Mouse (Mus musculus) cerebellum, adult 2 months (tissue): ENCODE data around the gene Cfap44. TPM values are rescaled to one million over a fixed set of nuclear protein-coding genes. Genes with fewer than 3 reads are reported as not detected.

ENCODE experiments used
- DNase-seq, 2 experiments: peaks; one replicate each; pipeline ENCODE4 v3.0.0; 2021
- H3K27ac ChIP-seq: fragments of 200-500 bp; 2 replicates; pipeline ENCODE4 v1.5.1; 2012; ENCODE audit warnings: low read length, control low read depth, inconsistent platforms; ENCODE audit not compliant: insufficient read depth
- H3K27me3 ChIP-seq: fragments of 200-500 bp; 2 replicates; pipeline ENCODE4 v1.6.1; 2012; ENCODE audit warnings: inconsistent platforms, mild to moderate bottlenecking, low read length, moderate library complexity; ENCODE audit not compliant: control insufficient read depth, insufficient read depth
- H3K4me1 ChIP-seq: fragments of 200-500 bp; 2 replicates; pipeline ENCODE4 v1.6.1; 2011; ENCODE audit warnings: low read length; ENCODE audit not compliant: control insufficient read depth, insufficient read depth
- H3K4me3 ChIP-seq: fragments of 200-500 bp; replicated peaks from 2 replicates; pipeline ENCODE3; 2011; ENCODE audit warnings: mild to moderate bottlenecking, low read depth, low read length, control low read depth; ENCODE audit not compliant: insufficient read depth
- CTCF ChIP-seq: fragments of 200-500 bp; IDR thresholded peaks from 2 replicates; pipeline ENCODE4 v1.5.1; 2011; ENCODE audit warnings: low read depth, mild to moderate bottlenecking, control low read depth, low read length, moderate library complexity, borderline replicate concordance; ENCODE audit not compliant: insufficient read depth
- POLR2A ChIP-seq: fragments of 200-500 bp; IDR thresholded peaks from 2 replicates; pipeline ENCODE4 v1.6.1; 2011; ENCODE audit warnings: low read length, control low read depth, borderline replicate concordance; ENCODE audit not compliant: insufficient read depth
- WGBS: fragments of 180-500 bp; shearing (Covaris S2); methylation state at CpG from one replicate; pipeline ENCODE4 v1.1.7; 2018; 5-methylcytosine and 5-hydroxymethylcytosine counted together
- polyA plus RNA-seq: library from polyadenylated mRNA; depleted of rRNA; stranded (reverse); fragments of >200 nt; gene quantifications from 2 replicates; pipeline ENCODE4 v1.2.3, GENCODE M21; 2012

Gene Cfap44
- polyA plus RNA-seq, 1 experiment, result 1.5 TPM

DNA sequence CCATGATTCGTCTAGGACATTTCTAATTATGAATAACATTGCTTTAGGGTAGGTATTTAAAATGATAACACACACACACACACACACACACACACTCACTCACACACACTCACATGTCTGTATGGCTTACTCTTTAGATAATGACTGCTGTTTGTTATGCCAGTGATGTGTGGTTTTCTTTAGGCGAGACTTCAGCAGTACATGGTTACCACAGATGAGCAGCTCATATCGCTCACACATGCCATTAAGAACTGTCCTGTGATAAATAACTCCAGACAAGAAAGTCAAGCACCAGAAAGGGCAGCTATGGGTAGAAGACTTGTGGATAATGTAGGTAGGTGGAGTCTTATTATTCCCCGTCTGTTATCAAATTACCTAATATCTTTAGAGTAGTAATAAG, 19.1 kb upstream of the Cfap44 start:
- DNase-seq, result no peak
- Histone ChIP-seq H3K27ac (no peak overlapping the region), H3K4me1 (no peaks in the 10 kb centered on the region), H3K4me3 (no peak overlapping the region), H3K27me3 (no peaks in the 10 kb centered on the region)
- TF ChIP-seq CTCF (no peak), POLR2A (no peak)
- WGBS, result 95% methylated on average over 4 of the region's 4 CpGs

- Histone ChIP-seq H3K27me3 (no peaks in the 10 kb centered on the region), H3K4me1 (no peaks in the 10 kb centered on the region), H3K4me3 (no peak overlapping the region), H3K27ac (no peak overlapping the region)
- TF ChIP-seq CTCF (no peak), POLR2A (no peak)
- no peak for DNase-seq
- WGBS, result 68% methylated on average over 4 of the region's 4 CpGs
Measured at GRCm38 (mm10) chr16:44380006-44380405, 14.6 kb upstream of the Cfap44 start.

DNA sequence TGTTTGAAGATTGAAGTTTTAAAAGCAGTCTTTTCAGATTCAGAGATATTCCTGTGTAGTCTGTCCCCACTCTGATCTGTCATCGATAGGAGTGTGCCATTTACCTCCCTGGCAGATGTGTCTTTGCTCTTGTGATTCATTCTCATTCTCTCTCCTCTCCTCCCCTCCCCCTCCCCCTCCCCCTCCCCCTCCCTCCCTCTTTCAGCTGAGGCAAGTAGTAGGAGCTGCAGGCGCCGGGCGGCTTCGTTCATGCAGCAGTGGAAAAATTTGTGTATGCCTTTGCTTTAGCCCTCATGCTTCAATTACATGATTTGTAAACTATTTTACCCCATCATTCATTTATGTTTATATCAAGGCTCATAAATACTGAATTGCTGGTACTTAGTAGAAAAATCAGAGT, 13.0 kb upstream of the Cfap44 start:
- WGBS, result 53% methylated on average over 5 of the region's 5 CpGs
- Histone ChIP-seq H3K27me3 (no peaks in the 10 kb centered on the region), H3K4me3 (no peak overlapping the region), H3K27ac (no peak overlapping the region), H3K4me1 (no peaks in the 10 kb centered on the region)
- TF ChIP-seq CTCF (no peak), POLR2A (no peak)
- DNase-seq, result no peak

- Histone ChIP-seq H3K27ac (no peak overlapping the region), H3K4me1 (no peaks in the 10 kb centered on the region), H3K27me3 (no peaks in the 10 kb centered on the region), H3K4me3 (no peak overlapping the region)
- no peak for DNase-seq
- 53% methylated on average over 2 of the region's 2 CpGs for WGBS
- TF ChIP-seq CTCF, result no peak
- TF ChIP-seq POLR2A, result no peak
Measured at GRCm38 (mm10) chr16:44383549-44383948, 11.0 kb upstream of the Cfap44 start.

GRCm38 (mm10) chr16:44384251-44384650, 10.3 kb upstream of the Cfap44 start:
- H3K27ac ChIP-seq, result no peak overlapping the region
- H3K27me3 ChIP-seq, result no peaks in the 10 kb centered on the region
- no peak for DNase-seq
- no peaks in the 10 kb centered on the region for H3K4me1 ChIP-seq
- TF ChIP-seq CTCF (no peak), POLR2A (no peak)
- whole genome bisulfite sequencing, result 93% methylated on average over 1 of the region's 1 CpGs
- no peak overlapping the region for H3K4me3 ChIP-seq

- DNase-seq, result peak; percentile 26
- no peak overlapping the region for H3K27ac ChIP-seq
- H3K4me1 ChIP-seq, result no peaks in the 10 kb centered on the region
- no peaks in the 10 kb centered on the region for H3K27me3 ChIP-seq
- no peak overlapping the region for H3K4me3 ChIP-seq
- 30% methylated on average over 9 of the region's 9 CpGs for WGBS
- TF ChIP-seq CTCF (peak; percentile 78), POLR2A (no peak)
Measured at GRCm38 (mm10) chr16:44391877-44392548, 2.6 kb upstream of the Cfap44 start.

GRCm38 (mm10) chr16:44404933-44405332, 10.3 kb downstream of the Cfap44 start:
- no peak for DNase-seq
- H3K4me3 ChIP-seq, result no peak overlapping the region
- 98% methylated on average over 5 of the region's 5 CpGs for WGBS
- no peaks in the 10 kb centered on the region for H3K27me3 ChIP-seq
- no peak overlapping the region for H3K27ac ChIP-seq
- no peak for TF ChIP-seq POLR2A
- no peak for TF ChIP-seq CTCF
- H3K4me1 ChIP-seq, result no peaks in the 10 kb centered on the region

DNA sequence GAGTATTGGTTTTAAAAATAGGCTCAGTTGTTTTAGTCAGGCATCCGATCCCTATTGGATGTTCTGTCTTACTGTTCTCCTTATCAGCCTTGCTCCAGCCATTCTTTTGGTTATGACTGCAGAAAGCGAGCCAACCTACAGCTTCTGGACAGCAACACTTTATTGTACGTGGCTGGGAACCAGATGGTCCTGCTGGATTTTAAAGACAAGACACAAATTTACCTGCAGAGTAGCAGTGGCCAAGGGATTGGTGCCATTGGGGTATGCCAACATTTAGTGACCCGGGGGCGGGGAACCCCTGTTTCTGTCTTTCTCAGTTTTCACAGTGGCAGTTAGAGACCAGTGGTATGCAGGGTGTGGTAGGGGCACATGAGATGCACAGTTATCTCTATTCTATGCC, 12.6 kb downstream of the Cfap44 start:
- H3K4me3 ChIP-seq, result no peak overlapping the region

More for the DNA sequence above, 12.6 kb downstream of the Cfap44 start:
- H3K4me1 ChIP-seq, result no peaks in the 10 kb centered on the region
- peak; percentile 35 to 64 for DNase-seq
- H3K27me3 ChIP-seq, result no peaks in the 10 kb centered on the region
- no peak for TF ChIP-seq POLR2A
- no peak for TF ChIP-seq CTCF
- 81% methylated on average over 5 of the region's 5 CpGs for WGBS
- H3K27ac ChIP-seq, result no peak overlapping the region
